Mouse (Mus musculus) gastrocnemius, postnatal 4 days (tissue): Measurements from ENCODE around the gene Fam174b. TPM values are rescaled to one million over a fixed set of nuclear protein-coding genes. Genes with fewer than 3 reads are reported as not detected.

Experiments
- DNase-seq, 2 experiments: peaks; one replicate each; pipeline ENCODE4 v3.0.0; 2021 to 2022; ENCODE audit warnings: low spot score in 2 of 2, mixed read lengths in 2 of 2
- long read RNA-seq, 2 experiments: library from polyadenylated mRNA; stranded (forward); transcript quantifications; one replicate each; pipeline ENCODE4 v2.0.0; 2021
- total RNA-seq, 2 experiments: library from RNA; stranded (reverse); gene quantifications; 2 replicates each; pipeline ENCODE4 v1.2.3; 2021

Gene Fam174b
- 10 to 100 TPM; 13.6 to 20.3 TPM for total RNA-seq
- long read RNA-seq, experiment 1, transcript Fam174b-201 (3 exons, 2,683 nt): major isoform, 56 of 75 reads
- long read RNA-seq, experiment 1, partial matches to known transcripts: 0 of 75 reads
- long read RNA-seq, experiment 1, other reads (novel, unspliced or antisense): 19 of 75 reads
- long read RNA-seq, experiment 2, transcript Fam174b-201 (3 exons, 2,683 nt): major isoform, 62 of 69 reads
- long read RNA-seq, experiment 2, partial matches to known transcripts: 1 of 69 reads
- long read RNA-seq, experiment 2, other reads (novel, unspliced or antisense): 6 of 69 reads

- peak; percentile 41 to 54 for DNase-seq
Observed at GRCm38 (mm10) chr7:73740111-73741035, at the start of gene Fam174b. Gene Fam174b, plus strand, starts transcription at chr7:73740302.

GRCm38 (mm10) chr7:73697092-73697491 lies 43.0 kb upstream of the Fam174b start:
- no peak for DNase-seq

- no peak for DNase-seq
Observed at GRCm38 (mm10) chr7:73704305-73704704, 35.8 kb upstream of the Fam174b start.

GRCm38 (mm10) chr7:73713506-73713905 lies 26.6 kb upstream of the Fam174b start:
- DNase-seq: no peak

- peak in 1 of 2 experiments; percentile 39 for DNase-seq
Observed at GRCm38 (mm10) chr7:73715928-73716749, 24.0 kb upstream of the Fam174b start.

DNA sequence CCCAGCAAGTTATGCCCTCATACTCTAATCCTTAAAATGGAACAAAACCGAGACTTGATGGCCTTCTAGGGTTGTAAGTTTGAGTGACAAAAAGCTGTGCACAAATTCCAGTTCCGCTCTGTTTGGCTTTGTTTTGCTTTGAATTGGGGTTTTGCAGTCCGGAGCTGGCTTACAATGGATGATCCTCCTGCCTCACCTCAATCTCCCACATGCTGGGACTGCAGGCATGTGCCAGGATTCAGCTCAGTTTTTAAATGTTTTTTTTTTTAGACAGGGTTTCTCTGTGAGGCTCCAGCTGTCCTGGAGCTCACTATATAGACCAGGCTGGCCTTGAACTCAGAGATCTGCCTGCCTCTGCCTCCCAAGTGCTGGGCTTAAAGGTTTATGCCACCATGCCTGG lies 23.3 kb upstream of the Fam174b start:
- no peak for DNase-seq

DNA sequence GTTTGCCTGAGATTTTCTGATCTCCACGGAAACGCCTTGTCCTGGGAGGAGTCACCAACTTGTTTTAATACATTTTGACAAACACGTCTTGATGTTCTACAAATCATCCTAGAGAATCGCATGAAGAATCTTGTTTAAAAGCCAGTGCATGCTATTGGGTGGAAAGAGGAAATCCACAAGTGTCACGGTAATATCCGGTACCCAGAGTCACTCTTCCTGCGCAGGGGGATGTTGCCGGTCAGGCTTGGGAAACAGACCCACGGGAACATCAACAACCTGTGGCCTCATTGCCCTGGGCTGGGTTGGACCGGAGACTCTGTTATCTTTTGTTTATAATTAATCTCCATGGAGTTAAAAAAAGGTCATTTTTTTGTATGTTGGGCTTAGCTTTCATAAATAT lies 22.1 kb upstream of the Fam174b start:
- DNase-seq: no peak

DNA sequence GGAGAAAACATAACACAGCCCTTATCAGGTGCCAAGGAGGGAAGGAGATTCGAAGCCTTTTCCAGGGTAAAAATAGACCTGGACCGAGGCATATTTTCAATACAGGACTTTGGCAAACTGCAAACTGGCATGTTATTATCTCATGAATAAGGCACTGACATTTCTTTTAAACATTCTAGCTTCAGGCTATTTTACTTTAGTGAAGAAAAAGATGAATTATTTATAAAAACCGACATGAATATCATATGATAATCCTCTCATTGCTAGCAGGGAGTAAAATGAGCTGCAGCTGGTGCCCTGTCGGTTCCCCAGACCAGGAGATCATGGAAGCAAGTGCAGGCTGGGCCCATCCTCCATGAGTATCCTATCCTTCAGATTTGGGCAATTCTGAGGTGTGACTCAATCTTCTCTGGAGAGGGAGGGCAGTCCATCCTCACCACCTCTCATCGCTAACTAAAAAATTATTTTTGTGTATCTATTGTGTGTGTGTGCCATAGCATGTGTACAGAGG lies 21.6 kb upstream of the Fam174b start:
- DNase-seq: no peak

DNA sequence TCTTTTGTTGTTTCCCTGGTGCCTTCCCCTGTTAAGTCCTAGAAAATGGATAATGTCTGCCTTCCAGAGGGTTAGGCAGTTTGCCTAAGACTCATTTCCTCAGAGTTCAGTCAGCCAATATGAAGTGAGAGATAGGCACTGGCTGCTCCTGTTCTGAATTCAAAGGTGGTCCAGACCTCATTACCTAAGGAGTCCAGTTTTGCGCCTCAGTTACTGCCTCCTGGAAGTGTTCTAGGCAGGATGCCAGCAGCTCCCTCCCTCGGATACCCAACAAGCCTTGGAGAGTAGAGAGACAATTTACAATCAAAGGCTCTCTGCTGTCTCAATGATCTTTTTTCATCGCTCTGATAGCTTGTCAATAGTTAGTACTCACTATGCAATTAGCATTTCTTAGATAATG lies 19.1 kb upstream of the Fam174b start:
- DNase-seq: no peak

- DNase-seq: no peak
Observed at GRCm38 (mm10) chr7:73721764-73722163, 18.3 kb upstream of the Fam174b start.

GRCm38 (mm10) chr7:73729913-73730312 lies 10.2 kb upstream of the Fam174b start:
- no peak for DNase-seq

GRCm38 (mm10) chr7:73730430-73731022 lies 9.6 kb upstream of the Fam174b start:
- DNase-seq: no peak

GRCm38 (mm10) chr7:73736046-73736445 lies 4.1 kb upstream of the Fam174b start:
- no peak for DNase-seq

DNA sequence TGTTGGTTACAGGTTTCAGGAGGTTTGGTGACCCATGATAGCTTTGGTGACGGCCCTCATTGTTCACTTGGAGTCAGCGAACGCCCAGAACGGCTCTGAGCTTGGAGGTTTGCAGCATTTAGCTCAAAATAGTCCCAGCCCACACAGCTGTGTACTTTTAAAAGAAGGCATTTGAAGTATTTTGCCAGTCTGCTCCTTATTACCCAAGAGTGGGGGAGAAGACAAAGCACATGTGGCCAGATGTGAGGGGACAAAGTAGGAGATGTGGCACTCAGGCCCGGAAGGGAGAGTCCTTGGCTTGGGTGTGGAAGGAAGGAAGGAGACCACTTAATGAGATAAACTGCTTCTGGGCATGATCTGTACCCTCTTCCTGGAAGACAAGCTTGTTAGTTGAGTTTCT lies 1.3 kb downstream of the Fam174b start:
- no peak for DNase-seq

DNA sequence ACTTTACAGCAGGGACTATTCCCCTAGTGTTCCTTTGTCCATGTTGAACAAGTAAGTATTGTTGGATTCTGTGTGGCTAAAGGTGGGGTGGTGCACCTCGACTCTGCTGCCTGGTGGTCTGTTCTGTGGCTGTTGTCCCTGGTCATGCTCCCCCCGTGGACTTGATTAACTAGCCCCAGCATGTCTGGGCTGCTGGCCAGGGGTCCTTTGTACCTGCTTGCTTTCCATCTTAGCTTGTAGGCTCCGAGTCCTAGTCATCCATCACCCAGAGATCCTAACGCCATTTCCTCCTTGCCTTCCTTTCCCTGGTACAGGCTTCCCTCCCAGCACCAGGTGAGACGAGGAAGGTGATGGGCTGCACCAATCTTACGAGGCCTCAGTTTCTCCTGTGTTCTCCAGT lies 1.7 kb downstream of the Fam174b start:
- no peak for DNase-seq

DNA sequence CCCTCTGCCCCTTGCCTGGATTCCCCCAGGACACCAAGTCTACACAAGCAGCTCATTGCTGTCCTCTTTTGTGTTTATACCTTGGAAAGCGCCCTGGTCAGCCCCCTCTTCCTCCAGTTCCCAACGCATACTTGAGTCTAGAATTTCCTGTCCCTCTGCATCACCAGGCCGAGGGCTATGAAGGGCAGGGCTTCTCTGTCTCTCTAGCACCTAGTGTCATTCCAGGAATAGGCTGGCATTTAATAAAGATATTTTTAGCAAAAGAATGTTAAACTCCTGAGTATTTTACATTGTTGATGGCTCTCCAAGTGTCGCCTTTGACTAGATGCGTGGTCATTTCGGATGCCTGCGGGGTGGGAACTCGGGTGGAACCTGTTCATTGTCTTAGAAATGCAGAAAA lies 3.0 kb downstream of the Fam174b start:
- DNase-seq: no peak

- DNase-seq: no peak
Observed at GRCm38 (mm10) chr7:73743831-73744370, 3.8 kb downstream of the Fam174b start.

DNA sequence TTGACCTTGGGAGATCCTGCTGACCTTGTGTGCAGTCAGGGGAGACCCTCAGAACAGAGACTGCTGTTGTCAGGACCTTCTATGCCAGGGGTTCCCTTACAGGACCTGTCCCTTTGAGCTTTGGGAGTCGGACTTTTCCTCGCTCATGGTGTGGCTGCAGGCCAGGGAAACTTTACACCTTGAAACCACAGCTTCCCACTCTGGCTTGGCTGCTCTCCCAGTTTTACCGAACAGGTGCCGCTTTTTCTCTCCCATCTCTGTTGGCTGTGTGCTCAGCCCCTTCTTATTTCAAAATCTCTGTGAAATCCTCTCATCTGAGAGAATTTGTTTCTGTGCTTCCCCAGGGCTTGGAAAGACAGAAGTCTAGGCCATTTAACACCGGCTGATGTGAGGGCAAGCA lies 5.8 kb downstream of the Fam174b start:
- no peak for DNase-seq

DNA sequence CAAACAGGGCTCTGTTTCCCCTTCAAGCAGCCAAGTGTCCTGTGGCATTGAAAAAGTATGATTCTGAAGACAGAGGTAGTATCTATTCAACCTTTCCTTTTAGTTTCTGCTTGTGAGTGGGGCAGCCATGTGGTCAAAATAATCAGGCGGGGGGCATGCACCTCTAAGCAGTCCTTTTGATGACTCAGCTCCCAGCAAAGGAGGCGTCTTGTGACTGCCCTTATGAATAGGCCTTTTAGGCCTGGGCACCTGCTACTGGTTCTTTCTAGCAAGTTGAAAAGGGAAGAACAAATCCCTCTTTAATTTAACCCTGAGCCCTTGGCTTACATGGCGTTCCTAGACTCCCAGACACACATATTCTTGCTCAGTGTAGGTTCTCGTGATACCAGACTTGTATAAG lies 6.7 kb downstream of the Fam174b start:
- DNase-seq: no peak

DNA sequence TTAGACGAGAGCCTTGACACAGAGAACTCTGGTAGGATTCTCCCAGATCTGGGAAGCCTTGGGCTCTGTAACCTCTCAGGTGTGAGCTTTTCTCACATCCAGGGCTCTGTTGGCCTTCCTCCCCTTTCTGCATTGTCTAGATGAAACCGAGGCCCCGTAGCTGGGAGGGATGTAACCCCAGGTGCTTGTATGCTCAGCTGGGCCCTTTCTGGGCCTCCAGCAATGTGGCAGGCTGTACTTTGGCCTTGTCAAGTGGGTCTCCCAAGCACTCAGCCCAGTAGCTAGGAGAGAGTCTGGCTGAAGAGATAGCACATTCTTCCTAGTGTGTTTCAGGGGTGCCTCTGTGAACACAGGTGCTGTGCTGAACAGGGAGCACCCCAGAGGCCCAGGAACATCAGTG lies 7.4 kb downstream of the Fam174b start:
- DNase-seq: no peak
